Mouse (Mus musculus): ENCODE results near the gene Cdh5.

The Cdh5 gene

GRCm38 (mm10) chr8:104190777-104191468 is 89.5 kb downstream of the Cdh5 start:
- DNase-seq (ENCODE audit: low spot score) = no peak

GRCm38 (mm10) chr8:104191496-104191895 is 90.1 kb downstream of the Cdh5 start:
- peak; percentile 66 for DNase-seq (ENCODE audit: low spot score)
